Mouse (Mus musculus) embryo, embryonic 11.5 days (tissue): ENCODE results near the gene Olfr455.

Experiments
- DNase-seq: peaks from one replicate; pipeline ENCODE4 v3.0.0-alpha.2; 2012; ENCODE audit warnings: low read depth, low spot score

Olfr455 gene

DNA sequence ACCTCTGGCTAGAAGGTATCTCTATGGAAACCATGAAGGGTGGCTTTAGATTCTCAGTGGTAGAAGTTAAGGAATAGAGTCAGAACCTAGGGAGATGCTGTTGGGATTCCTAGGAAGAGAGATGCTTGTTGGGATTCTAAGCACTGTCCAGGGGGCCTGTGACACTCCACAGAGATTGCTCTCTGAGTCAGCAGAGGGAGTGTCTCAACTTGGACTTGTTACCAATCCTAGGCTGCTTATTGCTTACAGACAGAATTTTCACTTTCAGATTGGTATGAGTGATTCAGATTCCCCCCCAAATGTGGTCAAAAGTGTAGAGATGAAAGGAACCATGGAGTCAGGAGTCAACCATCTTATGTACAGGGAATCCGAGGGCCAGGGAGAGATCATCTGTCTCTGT is 57.7 kb downstream of the Olfr455 start:
- DNase-seq = no peak

DNA sequence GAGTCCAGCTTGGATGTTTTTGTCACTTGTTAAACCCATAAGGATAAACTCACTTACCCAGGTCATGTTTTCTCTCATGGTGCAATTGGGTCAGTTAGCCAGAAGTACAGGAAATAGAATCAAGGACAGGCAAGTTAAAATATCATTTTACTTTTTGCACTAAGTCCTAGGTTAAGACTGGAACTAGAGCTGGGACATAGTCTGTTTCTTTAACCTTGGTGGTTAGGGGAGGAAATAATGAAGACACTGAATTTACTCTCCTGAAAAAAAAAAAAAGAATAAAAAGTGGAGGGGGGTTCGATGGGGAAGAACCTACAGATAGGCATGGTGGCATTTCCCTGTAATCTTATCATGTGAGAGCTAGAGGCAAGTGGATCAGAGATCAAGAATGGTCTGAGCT is 60.3 kb downstream of the Olfr455 start, which contains the start of gene Olfr456:
TSS of gene Olfr456 (minus strand) at position 101 of the 400 bp plus-strand sequence.
- DNase-seq = no peak
